Mouse (Mus musculus): ENCODE results near the gene Car10.

The Car10 gene

GRCm38 (mm10) chr11:93571917-93572641 lies 474.3 kb downstream of the Car10 start:
- no peak for DNase-seq (ENCODE audit: low spot score in 2 of 2)

GRCm38 (mm10) chr11:93577441-93577840 lies 479.6 kb downstream of the Car10 start:
- no peak for DNase-seq (ENCODE audit: low spot score in 2 of 2)

- no peak for DNase-seq (ENCODE audit: low spot score in 2 of 2)
These were observed 481.8 kb downstream of the Car10 start for GRCm38 (mm10) chr11:93579626-93580025.

- DNase-seq (ENCODE audit: low spot score in 2 of 2): no peak
These were observed 483.5 kb downstream of the Car10 start for GRCm38 (mm10) chr11:93581326-93581725.

- DNase-seq (ENCODE audit: low spot score in 2 of 2): no peak
These were observed 490.0 kb downstream of the Car10 start for GRCm38 (mm10) chr11:93587788-93588187.

GRCm38 (mm10) chr11:93590652-93591051 lies 492.8 kb downstream of the Car10 start:
- DNase-seq (ENCODE audit: low spot score in 2 of 2): no peak

GRCm38 (mm10) chr11:93594033-93594432 lies 496.2 kb downstream of the Car10 start:
- no peak for DNase-seq (ENCODE audit: low spot score in 2 of 2)

GRCm38 (mm10) chr11:93598175-93598574 lies 500.3 kb downstream of the Car10 start:
- DNase-seq (ENCODE audit: low spot score in 2 of 2): no peak

- no peak for DNase-seq (ENCODE audit: low spot score in 2 of 2)
These were observed 501.9 kb downstream of the Car10 start for GRCm38 (mm10) chr11:93599755-93600154.

- DNase-seq (ENCODE audit: low spot score in 2 of 2): no peak
These were observed 505.7 kb downstream of the Car10 start for GRCm38 (mm10) chr11:93603575-93603974.

GRCm38 (mm10) chr11:93607111-93607510 lies 509.3 kb downstream of the Car10 start:
- DNase-seq (ENCODE audit: low spot score in 2 of 2): no peak

- no peak for DNase-seq (ENCODE audit: low spot score in 2 of 2)
These were observed 510.9 kb downstream of the Car10 start for GRCm38 (mm10) chr11:93608716-93609115.

- DNase-seq (ENCODE audit: low spot score in 2 of 2): no peak
These were observed 514.2 kb downstream of the Car10 start for GRCm38 (mm10) chr11:93612071-93612470.

- no peak for DNase-seq (ENCODE audit: low spot score in 2 of 2)
These were observed 517.0 kb downstream of the Car10 start for GRCm38 (mm10) chr11:93614851-93615250.

GRCm38 (mm10) chr11:93623605-93624004 lies 525.8 kb downstream of the Car10 start:
- DNase-seq (ENCODE audit: low spot score in 2 of 2): no peak

GRCm38 (mm10) chr11:93639410-93639809 lies 541.6 kb downstream of the Car10 start:
- no peak for DNase-seq (ENCODE audit: low spot score in 2 of 2)

GRCm38 (mm10) chr11:93640954-93641353 lies 543.1 kb downstream of the Car10 start:
- DNase-seq (ENCODE audit: low spot score in 2 of 2): no peak

- no peak for DNase-seq (ENCODE audit: low spot score in 2 of 2)
These were observed 544.5 kb downstream of the Car10 start for GRCm38 (mm10) chr11:93642331-93642730.

GRCm38 (mm10) chr11:93643006-93643405 lies 545.2 kb downstream of the Car10 start:
- no peak for DNase-seq (ENCODE audit: low spot score in 2 of 2)

- no peak for DNase-seq (ENCODE audit: low spot score in 2 of 2)
These were observed 545.6 kb downstream of the Car10 start for GRCm38 (mm10) chr11:93643436-93643835.

- no peak for DNase-seq (ENCODE audit: low spot score in 2 of 2)
These were observed 548.4 kb downstream of the Car10 start for GRCm38 (mm10) chr11:93646216-93646615.

Measured in cerebellum, postnatal 4 days (tissue).